Mouse (Mus musculus): Measurements from ENCODE around the gene Ulk4. TPM values are rescaled to one million over a fixed set of nuclear protein-coding genes. Genes with fewer than 3 reads are reported as not detected.
"Not testable (repeated sequence)": the region's sequence is repeated elsewhere in the genome, so short reads cannot be mapped to it uniquely, and the experiment has no call there.

The Ulk4 gene
- polyA plus RNA-seq, 1 experiment from 2014 or later = 167 TPM

GRCm38 (mm10) chr9:121241806-121242205, 35.2 kb downstream of the Ulk4 start:
- Histone ChIP-seq H3K9me3 (no peaks in the 10 kb centered on the region), H3K27me3 (peaks cover 2% of the 10 kb centered on the region; the same call in 1 of the 2 replicates), H3K27ac (no peak overlapping the region), H3K36me3 (0 out of 2 replicates have a peak, but pooled peaks cover 3% of the 10 kb centered on the region), H3K9ac (no peak overlapping the region), H3K4me1 (no peaks in the 10 kb centered on the region), H3K4me2 (replicated peaks) (no peak overlapping the region), H3K4me3 (no peak overlapping the region)
- ATAC-seq (ENCODE audit: low FRiP score, low read depth) = no peak
- 27% methylated on average over 5 of the region's 5 CpGs for WGBS

GRCm38 (mm10) chr9:121241366-121241765, 35.6 kb downstream of the Ulk4 start:
- no peaks in the 10 kb centered on the region for H3K4me1 ChIP-seq
- H3K27ac ChIP-seq = no peak overlapping the region
- no peak overlapping the region for H3K4me3 ChIP-seq
- H3K27me3 ChIP-seq = peaks cover 2% of the 10 kb centered on the region; the same call in 1 of the 2 replicates
- 82% methylated on average over 8 of the region's 8 CpGs for WGBS
- no peak for ATAC-seq (ENCODE audit: low FRiP score, low read depth)
- no peaks in the 10 kb centered on the region for H3K9me3 ChIP-seq
- 0 out of 2 replicates have a peak, but pooled peaks cover 3% of the 10 kb centered on the region for H3K36me3 ChIP-seq
- H3K4me2 ChIP-seq (replicated peaks) = no peak overlapping the region
- no peak overlapping the region for H3K9ac ChIP-seq

- H3K9ac ChIP-seq; H3K27ac ChIP-seq; H3K4me1 ChIP-seq; H3K4me2 ChIP-seq (replicated peaks); ATAC-seq (ENCODE audit: low FRiP score, low read depth); H3K4me3 ChIP-seq; H3K36me3 ChIP-seq; H3K9me3 ChIP-seq; H3K27me3 ChIP-seq: not testable (repeated sequence)
- WGBS = 44% methylated on average over 5 of the region's 5 CpGs
These were observed 36.8 kb downstream of the Ulk4 start for GRCm38 (mm10) chr9:121240242-121240641.

- H3K9ac ChIP-seq = no peak overlapping the region
- no peak overlapping the region for H3K27ac ChIP-seq
- H3K9me3 ChIP-seq = no peaks in the 10 kb centered on the region
- H3K27me3 ChIP-seq = peaks cover 2% of the 10 kb centered on the region; the same call in 1 of the 2 replicates
- no peaks in the 10 kb centered on the region for H3K4me1 ChIP-seq
- H3K36me3 ChIP-seq = 0 out of 2 replicates have a peak, but pooled peaks cover 3% of the 10 kb centered on the region
- no peak for ATAC-seq (ENCODE audit: low FRiP score, low read depth)
- H3K4me2 ChIP-seq (replicated peaks) = no peak overlapping the region
- no peak overlapping the region for H3K4me3 ChIP-seq
- WGBS = 78% methylated on average over 6 of the region's 6 CpGs
These were observed 37.4 kb downstream of the Ulk4 start for GRCm38 (mm10) chr9:121239571-121239970.

- H3K4me3 ChIP-seq = no peak overlapping the region
- WGBS = 84% methylated on average over 11 of the region's 11 CpGs
- no peak overlapping the region for H3K27ac ChIP-seq
- no peak for ATAC-seq (ENCODE audit: low FRiP score, low read depth)
- H3K4me1 ChIP-seq = no peaks in the 10 kb centered on the region
- 0 out of 2 replicates have a peak, but pooled peaks cover 3% of the 10 kb centered on the region for H3K36me3 ChIP-seq
- H3K4me2 ChIP-seq (replicated peaks) = no peak overlapping the region
- H3K9me3 ChIP-seq = 0 out of 2 replicates have a peak, but pooled peaks cover 5% of the 10 kb centered on the region
- H3K27me3 ChIP-seq = no peaks in the 10 kb centered on the region
- no peak overlapping the region for H3K9ac ChIP-seq
These were observed 58.4 kb downstream of the Ulk4 start for GRCm38 (mm10) chr9:121218636-121219035.

GRCm38 (mm10) chr9:121218230-121218629, 58.8 kb downstream of the Ulk4 start:
- Histone ChIP-seq H3K4me3 (no peak overlapping the region), H3K9ac (no peak overlapping the region), H3K27ac (no peak overlapping the region), H3K27me3 (no peaks in the 10 kb centered on the region), H3K4me2 (replicated peaks) (no peak overlapping the region), H3K9me3 (0 out of 2 replicates have a peak, but pooled peaks cover 5% of the 10 kb centered on the region), H3K4me1 (no peaks in the 10 kb centered on the region), H3K36me3 (0 out of 2 replicates have a peak, but pooled peaks cover 3% of the 10 kb centered on the region)
- ATAC-seq (ENCODE audit: low FRiP score, low read depth) = no peak
- 83% methylated on average over 10 of the region's 10 CpGs for WGBS

- no peak for ATAC-seq (ENCODE audit: low FRiP score, low read depth)
- H3K4me3 ChIP-seq = no peak overlapping the region
- H3K36me3 ChIP-seq = 0 out of 2 replicates have a peak, but pooled peaks cover 3% of the 10 kb centered on the region
- no peaks in the 10 kb centered on the region for H3K27me3 ChIP-seq
- no peak overlapping the region for H3K27ac ChIP-seq
- WGBS = 91% methylated on average over 10 of the region's 10 CpGs
- H3K4me1 ChIP-seq = no peaks in the 10 kb centered on the region
- no peak overlapping the region for H3K4me2 ChIP-seq (replicated peaks)
- 0 out of 2 replicates have a peak, but pooled peaks cover 5% of the 10 kb centered on the region for H3K9me3 ChIP-seq
- no peak overlapping the region for H3K9ac ChIP-seq
These were observed 59.3 kb downstream of the Ulk4 start for GRCm38 (mm10) chr9:121217742-121218141.

GRCm38 (mm10) chr9:121216536-121217320, 60.3 kb downstream of the Ulk4 start:
- H3K4me3 ChIP-seq = no peak overlapping the region
- WGBS = 82% methylated on average over 20 of the region's 20 CpGs
- no peak overlapping the region for H3K27ac ChIP-seq
- H3K36me3 ChIP-seq = 0 out of 2 replicates have a peak, but pooled peaks cover 3% of the 10 kb centered on the region
- no peak for ATAC-seq (ENCODE audit: low FRiP score, low read depth)
- H3K9ac ChIP-seq = no peak overlapping the region
- H3K4me1 ChIP-seq = no peaks in the 10 kb centered on the region
- H3K4me2 ChIP-seq (replicated peaks) = no peak overlapping the region
- 0 out of 2 replicates have a peak, but pooled peaks cover 8% of the 10 kb centered on the region for H3K9me3 ChIP-seq
- H3K27me3 ChIP-seq = no peaks in the 10 kb centered on the region

- 39% methylated on average over 3 of the region's 3 CpGs for WGBS
These were observed 61.5 kb downstream of the Ulk4 start for GRCm38 (mm10) chr9:121215349-121216000.

GRCm38 (mm10) chr9:121212322-121212721, 64.7 kb downstream of the Ulk4 start:
- Histone ChIP-seq H3K4me2 (replicated peaks) (no peak overlapping the region), H3K9ac (no peak overlapping the region), H3K36me3 (peaks cover 14% of the 10 kb centered on the region), H3K27me3 (no peaks in the 10 kb centered on the region), H3K4me1 (no peaks in the 10 kb centered on the region), H3K9me3 (peaks cover 21% of the 10 kb centered on the region), H3K4me3 (no peak overlapping the region), H3K27ac (no peak overlapping the region)
- no peak for ATAC-seq (ENCODE audit: low FRiP score, low read depth)
- 62% methylated on average over 3 of the region's 3 CpGs for WGBS

More at GRCm38 (mm10) chr9:121215349-121216000, 61.5 kb downstream of the Ulk4 start:
- Histone ChIP-seq H3K4me1 (no peaks in the 10 kb centered on the region), H3K9ac (no peak overlapping the region), H3K27me3 (no peaks in the 10 kb centered on the region), H3K27ac (no peak overlapping the region), H3K36me3 (0 out of 2 replicates have a peak, but pooled peaks cover 3% of the 10 kb centered on the region), H3K9me3 (0 out of 2 replicates have a peak, but pooled peaks cover 10% of the 10 kb centered on the region), H3K4me2 (replicated peaks) (no peak overlapping the region), H3K4me3 (no peak overlapping the region)
- no peak for ATAC-seq (ENCODE audit: low FRiP score, low read depth)

- WGBS = 79% methylated on average over 7 of the region's 7 CpGs
- Histone ChIP-seq H3K9ac (no peak overlapping the region), H3K9me3 (peaks cover 8% of the 10 kb centered on the region), H3K4me3 (no peak overlapping the region), H3K27me3 (no peaks in the 10 kb centered on the region), H3K4me1 (no peaks in the 10 kb centered on the region), H3K36me3 (peaks cover 15% of the 10 kb centered on the region), H3K4me2 (replicated peaks) (no peak overlapping the region), H3K27ac (no peak overlapping the region)
- no peak for ATAC-seq (ENCODE audit: low FRiP score, low read depth)
These were observed 72.0 kb downstream of the Ulk4 start for GRCm38 (mm10) chr9:121205046-121205445.

- no peak overlapping the region for H3K4me3 ChIP-seq
- no peak for ATAC-seq (ENCODE audit: low FRiP score, low read depth)
- no peaks in the 10 kb centered on the region for H3K4me1 ChIP-seq
- 81% methylated on average over 14 of the region's 14 CpGs for WGBS
- H3K9ac ChIP-seq = no peak overlapping the region
- H3K9me3 ChIP-seq = peaks cover 5% of the 10 kb centered on the region; the same call in 1 of the 2 replicates
- peaks cover 15% of the 10 kb centered on the region for H3K36me3 ChIP-seq
- no peak overlapping the region for H3K27ac ChIP-seq
- H3K4me2 ChIP-seq (replicated peaks) = no peak overlapping the region
- no peaks in the 10 kb centered on the region for H3K27me3 ChIP-seq
These were observed 72.7 kb downstream of the Ulk4 start for GRCm38 (mm10) chr9:121204149-121204800.

Measured in limb, embryonic 13.5 days (tissue).